Mouse (Mus musculus) forebrain, postnatal 0 days (tissue): ENCODE data around the gene Hoxa10. TPM values are rescaled to one million over a fixed set of nuclear protein-coding genes. Genes with fewer than 3 reads are reported as not detected.

ENCODE experiments used
- ATAC-seq: fragments of 200-750 bp; cut with Nextera tagmentation; 2 replicates; pipeline ENCODE4 v1.8.0; 2017; ENCODE audit warnings: mild to moderate bottlenecking, moderate library complexity
- DNase-seq: peaks from one replicate; pipeline ENCODE4 v3.0.0-alpha.2; 2015
- H3K27ac ChIP-seq: fragments of 300-500 bp; sonication (generic); 2 replicates; pipeline ENCODE4 v1.5.1; 2014; ENCODE audit warnings: low read depth, mild to moderate bottlenecking, antibody characterized with exemption, low read length, moderate library complexity, mixed read lengths
- H3K27me3 ChIP-seq: fragments of 300-500 bp; sonication (generic); 2 replicates; pipeline ENCODE4 v1.6.1; 2014; ENCODE audit warnings: mild to moderate bottlenecking, low read length, mixed read lengths; ENCODE audit not compliant: insufficient read depth
- H3K36me3 ChIP-seq: fragments of 300-500 bp; sonication (generic); 2 replicates; pipeline ENCODE4 v1.6.1; 2014; ENCODE audit warnings: mild to moderate bottlenecking, moderate library complexity; ENCODE audit not compliant: insufficient read depth
- H3K4me1 ChIP-seq: fragments of 300-500 bp; sonication (generic); 2 replicates; pipeline ENCODE4 v1.6.1; 2014; ENCODE audit warnings: antibody characterized with exemption; ENCODE audit not compliant: insufficient read depth
- H3K4me2 ChIP-seq: fragments of 300-500 bp; sonication (generic); 2 replicates; pipeline ENCODE4 v1.6.1; 2014; ENCODE audit warnings: low read depth, mild to moderate bottlenecking, moderate library complexity
- H3K4me3 ChIP-seq: fragments of 300-500 bp; sonication (generic); 2 replicates; pipeline ENCODE4 v1.5.1; 2014; ENCODE audit warnings: low read depth, low read length, mixed read lengths
- H3K9ac ChIP-seq: fragments of 300-500 bp; sonication (generic); 2 replicates; pipeline ENCODE4 v1.6.1; 2014; ENCODE audit warnings: mild to moderate bottlenecking
- H3K9me3 ChIP-seq: fragments of 300-500 bp; sonication (generic); 2 replicates; pipeline ENCODE4 v1.6.1; 2016; ENCODE audit warnings: low read length
- CTCF ChIP-seq: sonication (generic); IDR thresholded peaks from 2 replicates; pipeline ENCODE4 v1.5.1; 2016; ENCODE audit warnings: antibody characterized with exemption, control low read depth, low read depth
- WGBS: fragments of 180-500 bp; shearing (Covaris S2); extraction: QIAGEN DNeasy Blood & Tissue Kit; methylation state at CpG from one replicate; pipeline ENCODE4 v1.1.7; 2014; 5-methylcytosine and 5-hydroxymethylcytosine counted together
- polyA plus RNA-seq: library from polyadenylated mRNA; unstranded; fragments of >200 nt; fragmentation: Nextera tagmentation; extraction: Ambion mirVana; gene quantifications from 2 replicates; pipeline ENCODE4 v1.2.1, GENCODE M21; 2015
- total RNA-seq: library from RNA; depleted of rRNA; stranded (reverse); fragments of >200 nt; gene quantifications from 2 replicates; pipeline ENCODE4 v1.2.3, GENCODE M21; 2014

Hoxa10 gene
- total and polyA plus RNA-seq, 2 experiments from 2014 or later: not detected

DNA sequence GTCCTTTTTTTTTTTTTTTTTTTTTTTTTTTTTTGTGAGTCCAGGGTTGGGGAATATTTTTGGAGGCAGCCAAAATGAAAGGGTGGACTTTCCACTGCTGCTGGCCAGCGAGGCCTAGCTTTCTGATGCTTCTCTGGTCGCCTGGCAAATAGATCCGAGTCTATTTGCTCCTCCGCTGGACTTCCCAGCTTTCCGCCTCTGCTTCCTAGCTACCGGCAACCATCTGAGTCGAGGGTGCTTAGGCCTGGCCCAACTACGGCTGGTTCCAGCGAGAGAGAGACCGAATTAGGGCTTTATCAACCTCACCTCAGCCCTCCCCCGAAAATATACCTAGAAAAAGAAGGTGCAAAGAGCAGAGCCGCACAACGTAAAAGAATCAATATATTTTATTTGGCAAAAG lies 17.9 kb downstream of the Hoxa10 start:
- H3K27ac ChIP-seq: no peak overlapping the region
- H3K4me2 ChIP-seq: no peak overlapping the region
- TF ChIP-seq CTCF: no peak
- H3K27me3 ChIP-seq: peaks cover 99% of the 10 kb centered on the region
- no peak overlapping the region for H3K9ac ChIP-seq
- H3K4me1 ChIP-seq: no peaks in the 10 kb centered on the region
- ATAC-seq: no peak
- no peaks in the 10 kb centered on the region for H3K36me3 ChIP-seq
- no peak for DNase-seq
- no peaks in the 10 kb centered on the region for H3K9me3 ChIP-seq
- H3K4me3 ChIP-seq: no peak overlapping the region
- WGBS: 15% methylated on average over 13 of the region's 13 CpGs

DNA sequence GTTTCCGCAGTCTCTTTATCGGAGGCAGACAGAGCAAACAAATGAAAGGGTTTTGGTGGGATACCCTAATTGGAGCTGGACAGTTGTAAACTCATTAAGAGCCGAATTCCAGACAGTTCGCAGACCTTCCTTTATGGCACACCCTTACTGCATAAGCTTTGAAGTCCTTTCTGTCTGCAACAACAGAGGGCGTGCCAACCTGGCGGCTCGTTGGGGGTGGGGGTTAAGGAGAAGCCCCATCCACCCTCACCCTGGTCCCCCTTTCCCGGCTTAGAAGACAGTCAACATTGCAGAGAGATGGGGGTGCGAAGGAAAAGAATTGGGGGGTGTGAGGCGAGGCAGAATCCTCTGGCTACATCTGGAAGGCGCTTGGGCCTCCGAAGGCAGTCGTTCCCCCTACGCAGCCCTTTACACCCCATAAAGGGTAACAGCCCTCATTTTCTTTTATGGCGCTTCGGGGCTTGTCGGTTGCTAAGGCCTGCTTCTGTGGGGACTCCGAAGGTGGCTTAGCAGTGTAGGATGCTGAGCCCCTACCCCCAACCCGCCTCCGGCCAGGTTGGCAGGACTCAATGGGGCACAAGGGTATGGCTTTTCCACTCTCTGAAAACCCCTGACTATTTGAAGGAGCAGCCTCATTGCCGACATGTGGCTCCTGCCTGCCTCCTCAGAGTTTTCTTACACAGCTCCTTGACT lies 18.5 kb downstream of the Hoxa10 start:
- H3K9ac ChIP-seq: no peak overlapping the region
- peak overlapping the region; percentile 50 for H3K4me3 ChIP-seq
- no peak overlapping the region for H3K27ac ChIP-seq
- H3K27me3 ChIP-seq: peaks cover 99% of the 10 kb centered on the region
- no peak for ATAC-seq
- H3K4me1 ChIP-seq: peaks cover 3% of the 10 kb centered on the region; the same call in 1 of the 2 replicates
- no peak for TF ChIP-seq CTCF
- 10% methylated on average over 21 of the region's 21 CpGs for WGBS
- peak overlapping the region; percentile 88 for H3K4me2 ChIP-seq
- no peaks in the 10 kb centered on the region for H3K9me3 ChIP-seq
- no peaks in the 10 kb centered on the region for H3K36me3 ChIP-seq
- DNase-seq: no peak

DNA sequence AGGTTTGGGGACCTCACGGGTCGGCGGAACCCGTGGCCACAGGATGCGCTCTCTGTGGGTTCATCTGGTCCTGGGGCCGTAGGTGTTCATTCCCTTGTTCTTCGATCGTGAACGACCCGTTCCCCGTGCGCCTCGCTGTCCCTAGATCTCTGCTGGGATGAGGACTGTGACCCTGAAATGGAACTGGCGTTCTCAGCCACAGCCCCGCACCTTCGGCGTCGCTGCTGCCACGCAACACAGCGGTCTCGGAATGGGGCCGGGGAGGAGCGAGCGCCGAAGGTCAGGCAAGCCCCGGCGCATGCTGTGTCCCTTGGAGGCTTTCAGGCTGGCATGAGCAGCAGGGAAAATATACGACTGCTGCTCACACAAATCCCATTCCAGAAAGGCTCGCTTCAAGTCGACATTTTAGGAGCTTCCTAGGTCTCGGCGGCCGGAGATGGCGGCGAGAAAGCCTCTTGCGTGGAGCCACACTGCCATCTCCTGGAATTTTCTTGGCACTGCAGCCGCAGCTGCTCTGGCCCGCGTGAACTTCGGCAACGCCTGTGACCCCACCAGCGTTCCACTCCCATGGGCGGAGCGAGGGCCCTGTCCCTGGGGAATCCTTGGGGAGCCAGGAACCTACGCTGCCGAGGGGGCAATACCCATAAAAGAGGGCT lies 19.2 kb downstream of the Hoxa10 start, which contains the start of gene Hoxa7:
TSS of gene Hoxa7 (minus strand) at position 518 of the 656 bp plus-strand sequence.
- H3K9ac ChIP-seq: peak within 1 kb of the TSS; percentile 62
- H3K36me3 ChIP-seq: no peaks in the 10 kb centered on the region
- DNase-seq: peak; percentile 90
- peak within 1 kb of the TSS; percentile 88 for H3K4me2 ChIP-seq
- 2% methylated on average over 46 of the region's 46 CpGs for WGBS
- H3K4me3 ChIP-seq: peak within 1 kb of the TSS; percentile 50
- peak; percentile 79 for ATAC-seq
- peaks cover 4% of the 10 kb centered on the region; the same call in 1 of the 2 replicates for H3K4me1 ChIP-seq
- no peak within 1 kb of the TSS for H3K27ac ChIP-seq
- TF ChIP-seq CTCF: peak; percentile 99
- H3K27me3 ChIP-seq: peaks cover 99% of the 10 kb centered on the region
- no peaks in the 10 kb centered on the region for H3K9me3 ChIP-seq

DNA sequence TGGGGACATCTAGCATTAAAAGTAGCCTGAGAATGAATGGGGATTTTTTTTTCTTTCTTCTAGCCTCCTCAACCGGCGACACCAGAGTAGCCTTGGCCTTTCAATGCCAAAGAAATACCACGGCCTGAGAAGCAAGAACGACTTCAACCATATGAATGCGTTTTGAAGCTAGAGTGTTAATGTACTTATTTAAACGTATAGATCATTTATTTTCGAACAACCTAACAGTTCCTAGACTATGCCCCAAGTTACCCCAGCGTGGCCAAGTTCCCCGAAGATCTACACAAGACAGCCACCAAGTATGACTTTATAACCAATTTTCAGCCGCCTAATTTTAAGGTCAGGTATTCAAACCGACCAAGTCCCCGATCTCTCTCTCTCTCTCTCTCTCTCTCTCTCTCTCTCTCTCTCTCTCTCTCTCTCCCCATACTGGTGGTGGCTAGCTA lies 19.8 kb downstream of the Hoxa10 start:
- Histone ChIP-seq H3K4me2 (peak overlapping the region; percentile 88), H3K27ac (no peak overlapping the region), H3K27me3 (peaks cover 99% of the 10 kb centered on the region), H3K4me1 (peaks cover 4% of the 10 kb centered on the region; the same call in 1 of the 2 replicates), H3K9ac (no peak overlapping the region), H3K36me3 (no peaks in the 10 kb centered on the region), H3K9me3 (no peaks in the 10 kb centered on the region), H3K4me3 (peak overlapping the region; percentile 50)
- ATAC-seq (no peak), DNase-seq (no peak)
- TF ChIP-seq CTCF: no peak
- WGBS: 5% methylated on average over 12 of the region's 12 CpGs

DNA sequence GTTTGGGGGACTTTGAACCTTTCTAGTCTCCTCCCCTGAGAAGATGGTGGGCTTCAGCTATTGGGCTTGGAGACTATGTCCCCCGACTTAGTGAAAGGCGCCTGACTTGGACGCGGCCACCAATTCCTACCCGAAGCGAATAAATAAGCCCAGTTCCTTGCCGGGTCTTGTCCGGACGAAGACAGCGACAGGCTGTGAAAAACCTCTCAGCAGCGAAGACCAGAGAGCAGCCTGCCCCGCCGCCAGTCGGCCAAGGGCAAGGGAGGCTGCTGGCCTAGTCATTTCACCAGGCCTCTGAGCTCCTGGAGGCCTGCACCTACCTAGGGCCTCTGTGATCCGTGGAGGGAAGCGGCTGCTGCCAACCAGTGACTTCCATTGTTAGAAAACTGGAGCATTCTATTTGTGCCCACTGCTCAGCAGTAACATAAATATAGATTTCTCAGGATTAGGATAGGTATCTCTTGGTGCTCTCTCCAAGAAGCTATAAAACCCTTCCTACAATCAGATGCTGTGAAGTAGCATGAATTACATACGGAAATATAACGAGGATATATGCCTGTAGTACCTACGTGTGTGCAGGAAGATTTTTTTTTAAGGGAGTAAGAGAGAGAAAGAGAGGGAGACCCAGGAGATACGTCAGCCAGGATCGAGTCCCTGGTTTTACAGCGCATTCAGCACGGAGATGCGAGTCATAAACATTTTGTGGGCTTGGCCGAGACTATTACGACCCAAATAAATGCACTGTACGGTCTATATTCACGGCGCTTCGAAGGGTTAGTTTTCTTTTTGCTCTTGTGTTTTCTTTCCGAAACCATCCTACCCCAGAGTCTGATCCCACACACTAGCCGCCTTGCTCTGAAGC lies 20.4 kb downstream of the Hoxa10 start:
- Histone ChIP-seq H3K27ac (no peak overlapping the region), H3K4me3 (no peak overlapping the region), H3K9ac (no peak overlapping the region), H3K4me2 (no peak overlapping the region), H3K36me3 (no peaks in the 10 kb centered on the region), H3K27me3 (peaks cover 99% of the 10 kb centered on the region), H3K4me1 (peaks cover 4% of the 10 kb centered on the region; the same call in 1 of the 2 replicates), H3K9me3 (no peaks in the 10 kb centered on the region)
- DNase-seq (no peak), ATAC-seq (no peak)
- no peak for TF ChIP-seq CTCF
- 11% methylated on average over 32 of the region's 32 CpGs for WGBS

DNA sequence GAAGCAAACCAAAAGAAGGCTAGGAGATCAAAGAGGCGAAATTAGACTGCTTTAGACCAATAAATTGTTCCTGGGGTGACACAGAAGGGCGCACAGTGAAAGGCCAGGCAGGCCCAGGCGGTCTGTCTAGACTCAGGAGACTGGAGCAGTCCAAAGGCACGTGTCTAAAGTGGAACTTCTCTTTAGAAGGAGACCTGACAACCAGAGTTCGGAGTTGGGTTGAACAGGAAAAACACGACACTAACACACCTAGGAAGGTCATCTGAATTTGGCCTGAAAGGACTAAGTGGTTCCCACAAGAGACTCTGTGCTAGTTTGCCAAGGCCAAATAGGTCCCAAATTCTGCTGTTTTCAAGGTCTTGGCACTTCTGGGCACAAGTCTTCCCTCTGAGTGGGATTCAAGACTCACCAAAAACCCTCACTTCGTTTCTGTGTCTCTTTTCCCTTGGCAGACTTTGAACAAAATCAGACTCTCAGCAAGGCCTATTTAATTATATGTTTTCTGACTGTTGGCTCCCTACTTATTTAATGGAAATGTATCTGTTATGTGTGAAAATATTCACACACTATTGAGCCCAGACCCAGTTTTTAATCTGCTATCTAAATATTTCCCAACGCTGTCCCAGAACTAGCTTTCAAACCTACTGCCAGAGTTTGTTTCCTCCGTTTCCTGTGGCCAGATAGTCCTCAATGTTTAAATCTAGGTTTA lies 21.3 kb downstream of the Hoxa10 start:
- WGBS: 17% methylated on average over 9 of the region's 9 CpGs
- no peaks in the 10 kb centered on the region for H3K36me3 ChIP-seq
- ATAC-seq (no peak), DNase-seq (no peak)
- H3K27ac ChIP-seq: no peak overlapping the region
- peaks cover 99% of the 10 kb centered on the region for H3K27me3 ChIP-seq
- H3K4me2 ChIP-seq: no peak overlapping the region
- TF ChIP-seq CTCF: no peak
- no peak overlapping the region for H3K9ac ChIP-seq
- H3K4me1 ChIP-seq: peaks cover 4% of the 10 kb centered on the region; the same call in 1 of the 2 replicates
- H3K4me3 ChIP-seq: no peak overlapping the region
- H3K9me3 ChIP-seq: no peaks in the 10 kb centered on the region
